Mouse (Mus musculus): ENCODE data around the gene Brinp2.

Gene Brinp2

GRCm38 (mm10) chr1:158218750-158219149 is 137.4 kb downstream of the Brinp2 start:
- DNase-seq: no peak

GRCm38 (mm10) chr1:158218294-158218693 is 137.8 kb downstream of the Brinp2 start:
- no peak for DNase-seq

- no peak for DNase-seq
Measured at GRCm38 (mm10) chr1:158215581-158215980, 140.5 kb downstream of the Brinp2 start.

GRCm38 (mm10) chr1:158214743-158215142 is 141.4 kb downstream of the Brinp2 start:
- DNase-seq: no peak

- no peak for DNase-seq
Measured at GRCm38 (mm10) chr1:158213736-158214135, 142.4 kb downstream of the Brinp2 start.

- DNase-seq: no peak
Measured at GRCm38 (mm10) chr1:158207620-158208019, 148.5 kb downstream of the Brinp2 start.

GRCm38 (mm10) chr1:158202932-158203331 is 153.2 kb downstream of the Brinp2 start:
- no peak for DNase-seq

All from thymus, adult 18-20 months (tissue).